Mouse (Mus musculus) G1E (cell line): ENCODE data around the gene Cmklr1.

Experiments
- CTCF ChIP-seq: IDR thresholded peaks from 2 replicates; pipeline ENCODE4 v1.5.1; 2012; ENCODE audit warnings: low read depth, low read length, inconsistent platforms, mixed read lengths
- GATA2 ChIP-seq: IDR thresholded peaks from 2 replicates; pipeline ENCODE4 v1.6.1; 2012; ENCODE audit warnings: low read depth, low read length, inconsistent platforms, borderline replicate concordance

- no peak for TF ChIP-seq CTCF
- TF ChIP-seq GATA2, result no peak
Measured at GRCm38 (mm10) chr5:113629248-113629647, 21.0 kb downstream of the Cmklr1 start.
